Mouse (Mus musculus) bone marrow, adult 2 months (tissue): ENCODE measurements at regions not wholly inside any gene's neighbourhood (a gene's known extent, or its start where the extent isn't known, plus 50 kb on each side); places are given as distances from the start of the nearest gene placed in this dataset.
"Not testable (repeated sequence)": the region's sequence is repeated elsewhere in the genome, so short reads cannot be mapped to it uniquely, and the experiment has no call there.

ENCODE experiments used
- CTCF ChIP-seq: fragments of 200-500 bp; IDR thresholded peaks from 2 replicates; pipeline ENCODE4 v1.5.1; 2011; ENCODE audit warnings: low read length, control low read depth; ENCODE audit not compliant: control insufficient read depth, insufficient read depth
- POLR2A ChIP-seq: fragments of 200-500 bp; IDR thresholded peaks from 2 replicates; pipeline ENCODE4 v1.6.1; 2011; ENCODE audit warnings: low read depth, mild to moderate bottlenecking, control low read depth, low read length, borderline replicate concordance; ENCODE audit not compliant: control insufficient read depth

- not testable (repeated sequence) for TF ChIP-seq POLR2A, CTCF
Observed at GRCm38 (mm10) chr6:70109412-70109811, 682.6 kb downstream of the Rpia start.
